Mouse (Mus musculus): ENCODE measurements around the gene Cldn22. TPM values are rescaled to one million over a fixed set of nuclear protein-coding genes. Genes with fewer than 3 reads are reported as not detected.
A peak's percentile ranks its signal among the peaks of the same experiment; 100 is the strongest.

Cldn22 gene
- polyA plus RNA-seq, 1 experiment from 2014 or later = not detected

DNA sequence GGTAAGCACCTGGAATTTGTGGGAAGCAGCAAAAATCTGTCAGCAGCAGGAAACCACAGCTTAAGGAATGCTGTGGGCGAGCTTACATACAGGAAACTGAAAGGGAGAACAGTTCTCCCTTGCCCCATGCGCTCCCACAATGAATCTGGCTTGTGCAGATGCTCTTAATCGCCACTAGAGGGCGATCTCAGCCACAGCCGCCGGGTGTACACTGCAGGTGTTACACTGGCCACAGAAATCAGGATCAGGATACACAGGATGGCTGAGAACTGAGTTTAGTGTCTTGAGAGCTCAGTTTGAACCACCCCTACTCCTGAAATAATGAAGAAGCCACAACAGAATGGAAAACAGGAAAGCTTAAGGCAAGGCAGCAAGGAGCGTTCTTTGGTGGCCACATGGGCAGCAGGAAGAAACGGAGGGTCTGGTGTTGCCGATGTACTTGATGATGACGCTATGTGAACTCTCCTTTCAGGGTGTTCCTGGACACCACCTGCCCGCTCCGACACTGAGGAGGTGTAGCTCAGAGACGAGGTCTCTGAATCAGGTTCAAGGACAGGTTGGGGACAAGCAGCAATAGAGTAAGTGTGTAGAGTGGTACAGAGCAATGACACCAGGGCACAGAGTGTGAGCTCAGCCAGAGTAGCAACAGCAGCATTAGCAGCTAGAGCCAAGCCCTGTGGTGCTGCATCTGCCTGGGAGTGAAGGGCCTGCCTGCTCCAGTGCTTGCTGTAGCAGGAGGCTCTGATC, 48.3 kb downstream of the Cldn22 start:
- WGBS = 51% methylated on average over 13 of the region's 13 CpGs
- Histone ChIP-seq H3K36me3 (peaks cover 66% of the 10 kb centered on the region), H3K4me2 (no peak overlapping the region), H3K9me3 (replicated peaks) (no peaks in the 10 kb centered on the region), H3K27me3 (no peaks in the 10 kb centered on the region), H3K4me3 (replicated peaks) (no peak overlapping the region), H3K27ac (no peak overlapping the region), H3K4me1 (peaks cover 18% of the 10 kb centered on the region; the same call in 1 of the 2 replicates), H3K9ac (no peak overlapping the region)
- peak; percentile 79 for ATAC-seq (replicated peaks; ENCODE audit: low FRiP score)

GRCm38 (mm10) chr8:47874497-47875178, 50.4 kb downstream of the Cldn22 start:
- no peaks in the 10 kb centered on the region for H3K9me3 ChIP-seq (replicated peaks)
- peaks cover 66% of the 10 kb centered on the region for H3K36me3 ChIP-seq
- H3K4me3 ChIP-seq (replicated peaks) = no peak overlapping the region
- WGBS = 68% methylated on average over 13 of the region's 13 CpGs
- no peak overlapping the region for H3K9ac ChIP-seq
- peaks cover 18% of the 10 kb centered on the region; the same call in 1 of the 2 replicates for H3K4me1 ChIP-seq
- ATAC-seq (replicated peaks; ENCODE audit: low FRiP score) = no peak
- H3K4me2 ChIP-seq = no peak overlapping the region
- peak overlapping the region; percentile 52 for H3K27ac ChIP-seq
- H3K27me3 ChIP-seq = no peaks in the 10 kb centered on the region

Other genes starting within 250 kb of the Cldn22 start
- 10.8 and 13.0 TPM in 2 replicates for gene Ing2, start 148.9 kb upstream of the Cldn22 start, polyA plus RNA-seq (2015; fragmentation: Nextera tagmentation; extraction: Ambion mirVana)
- gene Cdkn2aip, start 110.5 kb upstream of the Cldn22 start, polyA plus RNA-seq (2015; fragmentation: Nextera tagmentation; extraction: Ambion mirVana) = 24.5 and 27.9 TPM in 2 replicates
- gene Cldn24, start 2.3 kb upstream of the Cldn22 start, polyA plus RNA-seq (2015; fragmentation: Nextera tagmentation; extraction: Ambion mirVana) = not detected in 2 replicates
- 16.3 and 18.0 TPM in 2 replicates for gene Wwc2, start 166.4 kb downstream of the Cldn22 start, polyA plus RNA-seq (2015; fragmentation: Nextera tagmentation; extraction: Ambion mirVana)

Data from kidney, embryonic 15.5 days (tissue).